Mouse (Mus musculus): ENCODE results near the gene Hist1h2ad.
"Not testable (repeated sequence)": the region's sequence is repeated elsewhere in the genome, so short reads cannot be mapped to it uniquely, and the experiment has no call there.

Hist1h2ad gene

GRCm38 (mm10) chr13:23539821-23540220 lies 34.4 kb upstream of the Hist1h2ad start:
- DNase-seq (ENCODE audit: inconsistent age in 2 of 2, low spot score in 1 of 2), result not testable (repeated sequence)

GRCm38 (mm10) chr13:23541497-23541896 lies 32.7 kb upstream of the Hist1h2ad start:
- DNase-seq (ENCODE audit: inconsistent age in 2 of 2, low spot score in 1 of 2), result no peak

GRCm38 (mm10) chr13:23542225-23542980 lies 31.8 kb upstream of the Hist1h2ad start:
- DNase-seq (ENCODE audit: inconsistent age in 2 of 2, low spot score in 1 of 2), result not testable (repeated sequence)

GRCm38 (mm10) chr13:23542999-23543607 lies 31.1 kb upstream of the Hist1h2ad start, which contains the start of gene Hist1h2bh:
Gene Hist1h2bh (minus strand): TSS chr13:23543392.
- DNase-seq (ENCODE audit: inconsistent age in 2 of 2, low spot score in 1 of 2), result peak; percentile 76 to 95

GRCm38 (mm10) chr13:23543965-23544786 lies 30.0 kb upstream of the Hist1h2ad start, which contains the start of gene Hist1h3f:
Gene Hist1h3f (plus strand): TSS chr13:23544052.
- peak; percentile 81 to 97 for DNase-seq (ENCODE audit: inconsistent age in 2 of 2, low spot score in 1 of 2)

GRCm38 (mm10) chr13:23544787-23545120 lies 29.4 kb upstream of the Hist1h2ad start:
- DNase-seq (ENCODE audit: inconsistent age in 2 of 2, low spot score in 1 of 2), result not testable (repeated sequence)

- no peak for DNase-seq (ENCODE audit: inconsistent age in 2 of 2, low spot score in 1 of 2)
Measured at GRCm38 (mm10) chr13:23546694-23547093, 27.5 kb upstream of the Hist1h2ad start.

GRCm38 (mm10) chr13:23550761-23551145 lies 23.4 kb upstream of the Hist1h2ad start:
- DNase-seq (ENCODE audit: inconsistent age in 2 of 2, low spot score in 1 of 2), result no peak

- DNase-seq (ENCODE audit: inconsistent age in 2 of 2, low spot score in 1 of 2), result peak; percentile 85 to 95
Measured at GRCm38 (mm10) chr13:23551146-23551834, 22.9 kb upstream of the Hist1h2ad start, which contains the start of gene Hist1h4f. Gene Hist1h4f (minus strand): TSS chr13:23551648.

- DNase-seq (ENCODE audit: inconsistent age in 2 of 2, low spot score in 1 of 2), result no peak
Measured at GRCm38 (mm10) chr13:23551931-23552914, 22.0 kb upstream of the Hist1h2ad start.

GRCm38 (mm10) chr13:23552962-23553361 lies 21.2 kb upstream of the Hist1h2ad start, which contains the start of gene Hist1h1d:
Gene Hist1h1d (plus strand): TSS chr13:23553262.
- DNase-seq (ENCODE audit: inconsistent age in 2 of 2, low spot score in 1 of 2), result no peak

GRCm38 (mm10) chr13:23554393-23554792 lies 19.8 kb upstream of the Hist1h2ad start:
- no peak for DNase-seq (ENCODE audit: inconsistent age in 2 of 2, low spot score in 1 of 2)

GRCm38 (mm10) chr13:23554925-23555838 lies 19.0 kb upstream of the Hist1h2ad start:
- DNase-seq (ENCODE audit: inconsistent age in 2 of 2, low spot score in 1 of 2), result peak; percentile 76 to 93

GRCm38 (mm10) chr13:23555839-23556416 lies 18.3 kb upstream of the Hist1h2ad start:
- peak; percentile 66 to 94 for DNase-seq (ENCODE audit: inconsistent age in 2 of 2, low spot score in 1 of 2)

- no peak for DNase-seq (ENCODE audit: inconsistent age in 2 of 2, low spot score in 1 of 2)
Measured at GRCm38 (mm10) chr13:23556906-23557305, 17.3 kb upstream of the Hist1h2ad start.

- DNase-seq (ENCODE audit: inconsistent age in 2 of 2, low spot score in 1 of 2), result not testable (repeated sequence)
Measured at GRCm38 (mm10) chr13:23560699-23561098, 13.5 kb upstream of the Hist1h2ad start.

GRCm38 (mm10) chr13:23561531-23561882 lies 12.7 kb upstream of the Hist1h2ad start:
- DNase-seq (ENCODE audit: inconsistent age in 2 of 2, low spot score in 1 of 2), result not testable (repeated sequence)

Data from adrenal gland, adult (tissue).